ENCODE assay signal across 12 mouse cellular contexts in genomic region chr1:182797048-182797447, GRCm38 (mm10). TPM values are rescaled to one million over a fixed set of nuclear protein-coding genes. Genes with fewer than 3 reads are reported as not detected.
A peak's percentile ranks its signal among the peaks of the same experiment; 100 is the strongest.
DNase-seq lines count a peak whose midpoint lies in the region; ATAC-seq lines count a peak whose summit lies in the region.
"Had no signal": no experiment of that assay in that cellular context is flagged by ENCODE, and none has a peak within 500 bp of the region (broad histone marks: within the 10 kb centered on the region; RNA-seq: fewer than 3 reads in every experiment).

No protein-coding gene starts in this region.

- H3K27me3 ChIP-seq in heart, embryonic 16.5 days (ENCODE audit: control insufficient read depth, insufficient read depth, low read length), result no peaks in the 10 kb centered on the region
- H3K27me3 ChIP-seq in hindbrain, embryonic 14.5 days (ENCODE audit: control insufficient read depth, insufficient read depth, low read length), result no peaks in the 10 kb centered on the region
- no peaks in the 10 kb centered on the region for H3K27me3 ChIP-seq in neural tube, embryonic 14.5 days (ENCODE audit: control insufficient read depth, insufficient read depth, low read length)

- H3K9me3 ChIP-seq in heart, embryonic 16.5 days (replicated peaks; ENCODE audit: control insufficient read depth, low read length), result no peaks in the 10 kb centered on the region
- H3K9me3 ChIP-seq in hindbrain, embryonic 14.5 days (ENCODE audit: control insufficient read depth, low read length), result no peaks in the 10 kb centered on the region
- H3K9me3 ChIP-seq in neural tube, embryonic 14.5 days (ENCODE audit: control insufficient read depth, low read length), result no peaks in the 10 kb centered on the region

- peak overlapping the region; percentile 33 for H3K4me2 ChIP-seq in heart, embryonic 16.5 days (ENCODE audit: low read depth, low read length)
- no peak overlapping the region for H3K4me2 ChIP-seq in hindbrain, embryonic 14.5 days (replicated peaks)
- H3K4me2 ChIP-seq in neural tube, embryonic 14.5 days (ENCODE audit: low read depth, low read length), result no peak overlapping the region

- H3K4me3 ChIP-seq in heart, embryonic 16.5 days (ENCODE audit: low read length), result no peak overlapping the region
- H3K4me3 ChIP-seq in hindbrain, embryonic 14.5 days (replicated peaks; ENCODE audit: low read length), result no peak overlapping the region
- H3K4me3 ChIP-seq in neural tube, embryonic 14.5 days (ENCODE audit: low read depth, low read length), result no peak overlapping the region

- WGBS in heart, embryonic 16.5 days, result 40% methylated on average over 14 of the region's 14 CpGs
- 42% methylated on average over 14 of the region's 14 CpGs for WGBS in hindbrain, embryonic 14.5 days
- 38% methylated on average over 14 of the region's 14 CpGs for WGBS in neural tube, embryonic 14.5 days

- peaks cover 14% of the 10 kb centered on the region for H3K4me1 ChIP-seq in heart, embryonic 16.5 days (ENCODE audit: control insufficient read depth, insufficient read depth, low read length)
- peaks cover 9% of the 10 kb centered on the region for H3K4me1 ChIP-seq in hindbrain, embryonic 14.5 days (replicated peaks; ENCODE audit: control insufficient read depth, insufficient read depth, low read length)
- H3K4me1 ChIP-seq in neural tube, embryonic 14.5 days (ENCODE audit: control insufficient read depth, insufficient read depth, low read length), result peaks cover 17% of the 10 kb centered on the region

- no peak for DNase-seq in heart, adult 18-20 months
- DNase-seq in cerebellum, adult 8-10 months, result peak; percentile 54
- DNase-seq in hindbrain, embryonic 14.5 days (ENCODE audit: low spot score), result no peak
- DNase-seq in B cell, adult 2 months, result no peak
- DNase-seq in gastrocnemius, adult 8-10 months (ENCODE audit: low spot score in 2 of 2), result no peak
- DNase-seq: lung, adult 2 months; thymus, postnatal 25 days had no signal

- H3K27ac ChIP-seq in heart, embryonic 16.5 days (ENCODE audit: low read length), result no peak overlapping the region
- H3K27ac ChIP-seq in hindbrain, embryonic 14.5 days, result 0 out of 2 replicates have a peak overlapping the region, but pooled peaks have one; percentile 17
- H3K27ac ChIP-seq in neural tube, embryonic 14.5 days (ENCODE audit: low read depth, low read length), result 0 out of 2 replicates have a peak overlapping the region, but pooled peaks have one; percentile 11

- H3K36me3 ChIP-seq in heart, embryonic 16.5 days (ENCODE audit: control insufficient read depth, insufficient read depth), result no peaks in the 10 kb centered on the region
- H3K36me3 ChIP-seq in hindbrain, embryonic 14.5 days (replicated peaks; ENCODE audit: control insufficient read depth, insufficient read depth), result no peaks in the 10 kb centered on the region
- H3K36me3 ChIP-seq in neural tube, embryonic 14.5 days (ENCODE audit: control insufficient read depth, insufficient read depth, low read length), result no peaks in the 10 kb centered on the region
- H3K36me3 ChIP-seq: G1E had no signal

- ATAC-seq in heart, embryonic 16.5 days (replicated peaks; ENCODE audit: extremely low read depth, insufficient read depth, low FRiP score), result no peak
- ATAC-seq in hindbrain, embryonic 14.5 days (ENCODE audit: low FRiP score), result peak; percentile 68; the same call in 1 of the 2 replicates
- ATAC-seq in neural tube, embryonic 14.5 days (ENCODE audit: low read depth), result peak; percentile 47; the same call in 1 of the 2 replicates
- no peak for ATAC-seq in megakaryocyte progenitor cell, adult 5-6 weeks (replicated peaks; ENCODE audit: poor library complexity)

- no peak overlapping the region; the same call in 1 of the 2 replicates for H3K9ac ChIP-seq in heart, embryonic 16.5 days (ENCODE audit: low read length)
- H3K9ac ChIP-seq in hindbrain, embryonic 14.5 days, result no peak overlapping the region
- H3K9ac ChIP-seq in neural tube, embryonic 14.5 days (replicated peaks; ENCODE audit: low read depth, low read length), result no peak overlapping the region

RNA-seq across cellular contexts. Expression of gene Susd4, which starts 33.4 kb away (rescaled TPM):
- polyA plus RNA-seq in heart, embryonic 16.5 days (2015; fragmentation: Nextera tagmentation; extraction: Ambion mirVana), result 5.3 and 5.6 TPM in 2 replicates
- under 1 TPM; 0.37 to 0.57 TPM for total RNA-seq in heart, adult 18-20 months (2021)
- polyA plus RNA-seq in hindbrain, embryonic 14.5 days (2014; fragmentation: Nextera tagmentation; extraction: Ambion mirVana), result 73.9 and 83.9 TPM in 2 replicates
- polyA plus RNA-seq in neural tube, embryonic 14.5 days (2014; fragmentation: Nextera tagmentation; extraction: Ambion mirVana), result 88.5 and 98.3 TPM in 2 replicates
- under 1 TPM; 0.19 to 0.36 (median 0.19) TPM for total RNA-seq in gastrocnemius, adult 8-10 months (2022)
- not detected in 2 replicates for total RNA-seq in megakaryocyte progenitor cell, adult 5-6 weeks (2015)
- not detected in 2 replicates for total RNA-seq in megakaryocyte progenitor cell, adult 5-6 weeks (2017)
- total RNA-seq: G1E had no signal
- polyA plus RNA-seq: G1E had no signal

RNA-seq across cellular contexts. Expression of gene Ccdc185, which starts 48.1 kb away (rescaled TPM):
- polyA plus RNA-seq in heart, embryonic 16.5 days (2015; fragmentation: Nextera tagmentation; extraction: Ambion mirVana), result not detected in 2 replicates
- not detected for total RNA-seq in heart, adult 18-20 months (2021)
- not detected in 2 replicates for polyA plus RNA-seq in hindbrain, embryonic 14.5 days (2014; fragmentation: Nextera tagmentation; extraction: Ambion mirVana)
- not detected in 2 replicates for polyA plus RNA-seq in neural tube, embryonic 14.5 days (2014; fragmentation: Nextera tagmentation; extraction: Ambion mirVana)
- total RNA-seq in gastrocnemius, adult 8-10 months (2022), result not detected
- total RNA-seq in megakaryocyte progenitor cell, adult 5-6 weeks (2015), result not detected in 2 replicates
- total RNA-seq in megakaryocyte progenitor cell, adult 5-6 weeks (2017), result not detected in 2 replicates
- polyA plus RNA-seq: G1E; kidney, embryonic 16.5 days; lung, adult 2 months had no signal

Comparison
In these comparisons a context has a peak if more than half of its experiments do, and no peak if none do; other contexts are left out.
1. ATAC-seq: peak in hindbrain, embryonic 14.5 days (single experiment) and neural tube, embryonic 14.5 days (single experiment); none in heart, embryonic 16.5 days (single experiment) and megakaryocyte progenitor cell, adult 5-6 weeks (single experiment).